Mouse (Mus musculus): ENCODE measurements around the gene Cpsf3.

- TF ChIP-seq CTCF (IDR thresholded peaks at IDR 0.05; ENCODE audit: borderline replicate concordance, extremely low read depth, insufficient read depth, insufficient read length) = no peak
- TF ChIP-seq POLR2A (IDR thresholded peaks at IDR 0.05; ENCODE audit: borderline replicate concordance, extremely low read depth, insufficient read depth, insufficient read length, poor library complexity, severe bottlenecking) = no peak
Observed at GRCm38 (mm10) chr12:21261521-21261920, 23.7 kb upstream of the Cpsf3 start.

All from brain, embryonic 14.5 days (tissue).